Mouse (Mus musculus) lung, adult 2 months (tissue): Measurements from ENCODE around the gene Dydc2.
A peak's percentile ranks its signal among the peaks of the same experiment; 100 is the strongest.

Source experiments
- CTCF ChIP-seq: fragments of 200-500 bp; IDR thresholded peaks from 2 replicates; pipeline ENCODE4 v1.5.1; 2011; ENCODE audit warnings: mild to moderate bottlenecking, low read length, control low read depth; ENCODE audit not compliant: insufficient read depth
- POLR2A ChIP-seq: fragments of 200-500 bp; IDR thresholded peaks from 2 replicates; pipeline ENCODE4 v1.6.1; 2011; ENCODE audit warnings: low read depth, mild to moderate bottlenecking, control low read depth, low read length, borderline replicate concordance; ENCODE audit errors: extremely low read depth

GRCm38 (mm10) chr14:41013630-41014613 is 55.1 kb downstream of the Dydc2 start, which contains the start of gene Fam213a:
- TF ChIP-seq CTCF (no peak), POLR2A (peak; percentile 60; the same call in 1 of the 2 replicates)
